In the genomic region with DNA sequence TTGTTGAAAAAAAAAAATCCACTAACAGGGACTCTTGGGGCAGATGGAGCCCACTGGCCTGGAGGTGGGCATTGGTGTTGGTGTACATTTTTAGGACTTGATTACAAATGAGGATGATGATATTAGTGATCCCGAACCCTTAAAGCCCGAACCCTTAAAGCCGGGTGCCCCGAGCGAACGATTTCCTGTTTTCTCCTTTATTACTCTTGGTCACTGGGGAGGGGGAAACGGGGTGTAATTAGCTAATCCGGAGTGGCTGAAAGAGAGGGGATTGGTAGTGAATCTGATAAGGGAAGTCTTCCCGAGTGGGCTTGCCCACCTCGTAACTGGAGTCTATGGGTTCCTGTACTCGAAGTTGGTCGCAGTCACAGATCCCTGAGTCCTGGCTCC, we compare ENCODE assay signal across 8 mouse cellular contexts. TPM values are rescaled to one million over a fixed set of nuclear protein-coding genes. Genes with fewer than 3 reads are reported as not detected.
DNase-seq lines count a peak whose midpoint lies in the region; ATAC-seq and TF ChIP-seq lines count a peak whose summit lies in the region.

No protein-coding gene starts in this region.

- WGBS in heart, embryonic 15.5 days, result under 1% methylated on average over 12 of the region's 12 CpGs
- WGBS in limb, embryonic 14.5 days, result under 1% methylated on average over 12 of the region's 12 CpGs

- no peaks in the 10 kb centered on the region for H3K9me3 ChIP-seq in heart, embryonic 15.5 days (replicated peaks)
- H3K9me3 ChIP-seq in limb, embryonic 14.5 days (ENCODE audit: control insufficient read depth, low read length), result no peaks in the 10 kb centered on the region

- H3K9ac ChIP-seq in heart, embryonic 15.5 days, result peak overlapping the region; percentile 100
- H3K9ac ChIP-seq in limb, embryonic 14.5 days (ENCODE audit: low read depth, low read length, severe bottlenecking), result peak overlapping the region; percentile 98

- H3K27me3 ChIP-seq in heart, embryonic 15.5 days, result no peaks in the 10 kb centered on the region
- no peaks in the 10 kb centered on the region for H3K27me3 ChIP-seq in limb, embryonic 14.5 days (ENCODE audit: control insufficient read depth, insufficient read depth, low read length)

- peaks cover 11% of the 10 kb centered on the region for H3K4me1 ChIP-seq in brown adipose tissue, adult 24 weeks (ENCODE audit: control insufficient read depth, insufficient read depth, insufficient read length, low read length)
- peaks cover 27% of the 10 kb centered on the region for H3K4me1 ChIP-seq in heart, embryonic 15.5 days (replicated peaks)
- H3K4me1 ChIP-seq in limb, embryonic 14.5 days (ENCODE audit: control insufficient read depth, insufficient read depth, low read length), result peaks cover 8% of the 10 kb centered on the region

- H3K4me3 ChIP-seq in brown adipose tissue, adult 24 weeks (ENCODE audit: insufficient read depth, low read depth, low read length), result peak overlapping the region; percentile 97
- H3K4me3 ChIP-seq in heart, embryonic 15.5 days, result peak overlapping the region; percentile 94
- H3K4me3 ChIP-seq in limb, embryonic 14.5 days (replicated peaks; ENCODE audit: low read length), result peak overlapping the region; percentile 98

- DNase-seq in spleen, adult 12 weeks (ENCODE audit: low spot score), result peak; percentile 9
- DNase-seq in spleen, postnatal 36 days (ENCODE audit: low spot score in 2 of 2), result no peak
- peak; percentile 37 for DNase-seq in limb, embryonic 14.5 days (ENCODE audit: low spot score)
- peak; percentile 45 for DNase-seq in naive thymus-derived CD4-positive, alpha-beta T cell, adult 2 months (ENCODE audit: low read depth)
- DNase-seq in urinary bladder, postnatal 25 days (ENCODE audit: low spot score), result no peak
- no peak for DNase-seq in left cerebral cortex, adult 9 months (ENCODE audit: low spot score in 2 of 2)

- no peak for ATAC-seq in heart, embryonic 15.5 days (replicated peaks; ENCODE audit: insufficient number of reproducible peaks, insufficient read depth, low FRiP score, low read depth)
- ATAC-seq in limb, embryonic 14.5 days (ENCODE audit: low FRiP score, low read depth), result no peak

- no peaks in the 10 kb centered on the region for H3K36me3 ChIP-seq in heart, embryonic 15.5 days
- no peaks in the 10 kb centered on the region for H3K36me3 ChIP-seq in limb, embryonic 14.5 days (ENCODE audit: control insufficient read depth, insufficient read depth, low read length)

- H3K27ac ChIP-seq in brown adipose tissue, adult 24 weeks (replicated peaks; ENCODE audit: low read depth, low read length), result peak overlapping the region; percentile 82
- H3K27ac ChIP-seq in heart, embryonic 15.5 days, result peak overlapping the region; percentile 99
- H3K27ac ChIP-seq in limb, embryonic 14.5 days (replicated peaks; ENCODE audit: low read depth, low read length), result peak overlapping the region; percentile 98

- H3K4me2 ChIP-seq in heart, embryonic 15.5 days, result peak overlapping the region; percentile 72
- peak overlapping the region; percentile 73 for H3K4me2 ChIP-seq in limb, embryonic 14.5 days (replicated peaks; ENCODE audit: low read depth, low read length, severe bottlenecking)

- TF ChIP-seq POLR2A in limb, embryonic 14.5 days (IDR thresholded peaks at IDR 0.05; ENCODE audit: borderline replicate concordance, extremely low read depth, insufficient read depth, insufficient read length), result no peak

RNA-seq across cellular contexts. Expression of gene Ppp1r12a, which starts 1.0 kb away (rescaled TPM):
- 23.5 and 27.5 TPM in 2 replicates for polyA plus RNA-seq in brown adipose tissue, adult 24 weeks (2012; ENCODE audit: insufficient read depth, insufficient read length, missing spikeins)
- polyA plus RNA-seq in heart, embryonic 15.5 days (2015; fragmentation: Nextera tagmentation; extraction: Ambion mirVana), result 88.9 and 90.9 TPM in 2 replicates
- 49.5 and 58.0 TPM in 2 replicates for polyA plus RNA-seq in limb, embryonic 14.5 days (2012; rRNA removed)
- polyA plus RNA-seq in limb, embryonic 14.5 days (2014; fragmentation: Nextera tagmentation; extraction: Ambion mirVana), result 72.8 and 77.0 TPM in 2 replicates

Comparison
In these comparisons a context has a peak if more than half of its experiments do, and no peak if none do; other contexts are left out.
1. DNase-seq: peak in spleen, adult 12 weeks (single experiment), limb, embryonic 14.5 days (single experiment) and naive thymus-derived CD4-positive, alpha-beta T cell, adult 2 months (single experiment); none in spleen, postnatal 36 days (0 of 2), urinary bladder, postnatal 25 days (single experiment) and left cerebral cortex, adult 9 months (0 of 2).
2. Peak in every context shown above with its lines, with median percentiles within 50 percentile points of each other: H3K27ac ChIP-seq and H3K4me3 ChIP-seq.